Mouse (Mus musculus): Measurements from ENCODE around the gene Rbbp4. TPM values are rescaled to one million over a fixed set of nuclear protein-coding genes. Genes with fewer than 3 reads are reported as not detected.

Gene Rbbp4
- total RNA-seq, 1 experiment, result 81.2 TPM

GRCm38 (mm10) chr4:129292831-129293230 lies 42.3 kb downstream of the Rbbp4 start:
- H3K27ac ChIP-seq (ENCODE audit: insufficient read depth, low read depth, low read length, poor library complexity, severe bottlenecking), result no peak overlapping the region
- peak overlapping the region; percentile 32 to 54; a peak in 3 of 4 replicates for H3K4me3 ChIP-seq (ENCODE audit: insufficient read depth in 1 of 2, low read depth in 1 of 2, low read length in 2 of 2, poor library complexity in 1 of 2, severe bottlenecking in 1 of 2)
- in situ Hi-C loops (cut with MboI; ENCODE audit: low sequenced_read_pairs in 2 of 2, unreplicated experiment in 2 of 2), result no loop called here
- TF ChIP-seq ZNF384 (IDR thresholded peaks at IDR 0.05; ENCODE audit: low read depth, low read length), result no peak
- no peak for TF ChIP-seq MAFK (IDR thresholded peaks at IDR 0.05; ENCODE audit: insufficient read depth, low read depth, low read length)
- TF ChIP-seq ZC3H11A (IDR thresholded peaks at IDR 0.05; ENCODE audit: borderline replicate concordance, low read depth, low read length), result no peak
- TF ChIP-seq CHD2 (IDR thresholded peaks at IDR 0.05; ENCODE audit: low read depth, low read length), result no peak
- TF ChIP-seq HCFC1 (IDR thresholded peaks at IDR 0.05; ENCODE audit: borderline replicate concordance, insufficient read depth, low read length), result no peak
- no peak overlapping the region; the same call in 1 of the 2 replicates for H3K9ac ChIP-seq (ENCODE audit: insufficient read depth, low read depth, low read length, poor library complexity, severe bottlenecking)
- H3K4me1 ChIP-seq (ENCODE audit: control insufficient read depth in 2 of 2, insufficient read depth in 2 of 2, low read length in 2 of 2, poor library complexity in 1 of 2), result peaks cover 2 to 7% of the 10 kb centered on the region in 2 experiments; a peak in 3 of 4 replicates
- no peaks in the 10 kb centered on the region for H3K36me3 ChIP-seq (ENCODE audit: control insufficient read depth, insufficient read depth, low read length, poor library complexity, severe bottlenecking)
- no peak for DNase-seq (ENCODE audit: low read depth, low spot score)
- no peaks in the 10 kb centered on the region for H3K9me3 ChIP-seq (ENCODE audit: control insufficient read depth, insufficient read depth, low read depth, low read length)

DNA sequence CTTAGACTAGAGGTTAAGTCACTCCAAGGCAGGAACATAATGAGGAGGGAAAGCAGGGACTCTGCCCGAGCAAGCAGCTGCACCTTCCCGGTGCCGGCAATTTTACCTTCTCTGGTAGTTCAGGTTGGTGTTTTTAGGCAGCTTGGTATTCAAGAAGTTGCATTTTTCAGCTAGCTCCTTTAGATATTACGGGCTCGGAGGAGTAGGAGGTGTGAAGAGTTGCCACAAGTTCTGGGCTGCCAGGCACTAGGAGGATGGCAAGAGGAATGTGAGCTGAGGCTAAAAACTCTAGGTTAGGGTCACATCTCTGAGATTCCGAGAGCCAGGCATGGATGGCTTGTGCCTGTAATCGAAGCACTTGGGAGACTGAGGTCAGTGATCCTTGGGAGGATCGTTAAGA lies 45.5 kb downstream of the Rbbp4 start:
- Histone ChIP-seq H3K9me3 (ENCODE audit: control insufficient read depth, insufficient read depth, low read depth, low read length) (no peaks in the 10 kb centered on the region), H3K4me3 (ENCODE audit: insufficient read depth in 1 of 2, low read depth in 1 of 2, low read length in 2 of 2, poor library complexity in 1 of 2, severe bottlenecking in 1 of 2) (no peak overlapping the region), H3K9ac (ENCODE audit: insufficient read depth, low read depth, low read length, poor library complexity, severe bottlenecking) (no peak overlapping the region), H3K27ac (ENCODE audit: insufficient read depth, low read depth, low read length, poor library complexity, severe bottlenecking) (no peak overlapping the region), H3K36me3 (ENCODE audit: control insufficient read depth, insufficient read depth, low read length, poor library complexity, severe bottlenecking) (no peaks in the 10 kb centered on the region), H3K4me1 (ENCODE audit: control insufficient read depth in 2 of 2, insufficient read depth in 2 of 2, low read length in 2 of 2, poor library complexity in 1 of 2) (peaks cover 0 to 13% of the 10 kb centered on the region in 2 experiments; a peak in 2 of 4 replicates)
- DNase-seq (ENCODE audit: low read depth, low spot score), result no peak
- in situ Hi-C loops (cut with MboI; ENCODE audit: low sequenced_read_pairs in 2 of 2, unreplicated experiment in 2 of 2), result no loop called here
- no peak for TF ChIP-seq MAFK (IDR thresholded peaks at IDR 0.05; ENCODE audit: insufficient read depth, low read depth, low read length)
- TF ChIP-seq ZNF384 (IDR thresholded peaks at IDR 0.05; ENCODE audit: low read depth, low read length), result no peak
- TF ChIP-seq CHD2 (IDR thresholded peaks at IDR 0.05; ENCODE audit: low read depth, low read length), result no peak
- TF ChIP-seq ZC3H11A (IDR thresholded peaks at IDR 0.05; ENCODE audit: borderline replicate concordance, low read depth, low read length), result no peak
- TF ChIP-seq HCFC1 (IDR thresholded peaks at IDR 0.05; ENCODE audit: borderline replicate concordance, insufficient read depth, low read length), result no peak

- no peaks in the 10 kb centered on the region for H3K9me3 ChIP-seq (ENCODE audit: control insufficient read depth, insufficient read depth, low read depth, low read length)
- peak overlapping the region in 1 of 2 experiments; percentile 77; a peak in 2 of 4 replicates for H3K4me3 ChIP-seq (ENCODE audit: insufficient read depth in 1 of 2, low read depth in 1 of 2, low read length in 2 of 2, poor library complexity in 1 of 2, severe bottlenecking in 1 of 2)
- DNase-seq (ENCODE audit: low read depth, low spot score), result no peak
- no peaks in the 10 kb centered on the region for H3K36me3 ChIP-seq (ENCODE audit: control insufficient read depth, insufficient read depth, low read length, poor library complexity, severe bottlenecking)
- no peak overlapping the region for H3K9ac ChIP-seq (ENCODE audit: insufficient read depth, low read depth, low read length, poor library complexity, severe bottlenecking)
- peaks cover 0 to 12% of the 10 kb centered on the region in 2 experiments; a peak in 2 of 4 replicates for H3K4me1 ChIP-seq (ENCODE audit: control insufficient read depth in 2 of 2, insufficient read depth in 2 of 2, low read length in 2 of 2, poor library complexity in 1 of 2)
- H3K27ac ChIP-seq (ENCODE audit: insufficient read depth, low read depth, low read length, poor library complexity, severe bottlenecking), result no peak overlapping the region
- in situ Hi-C loops (cut with MboI; ENCODE audit: low sequenced_read_pairs in 2 of 2, unreplicated experiment in 2 of 2), result no loop called here
- no peak for TF ChIP-seq CHD2 (IDR thresholded peaks at IDR 0.05; ENCODE audit: low read depth, low read length)
- no peak for TF ChIP-seq ZC3H11A (IDR thresholded peaks at IDR 0.05; ENCODE audit: borderline replicate concordance, low read depth, low read length)
- TF ChIP-seq ZNF384 (IDR thresholded peaks at IDR 0.05; ENCODE audit: low read depth, low read length), result no peak
Observed at GRCm38 (mm10) chr4:129288067-129288466, 47.1 kb downstream of the Rbbp4 start.

DNA sequence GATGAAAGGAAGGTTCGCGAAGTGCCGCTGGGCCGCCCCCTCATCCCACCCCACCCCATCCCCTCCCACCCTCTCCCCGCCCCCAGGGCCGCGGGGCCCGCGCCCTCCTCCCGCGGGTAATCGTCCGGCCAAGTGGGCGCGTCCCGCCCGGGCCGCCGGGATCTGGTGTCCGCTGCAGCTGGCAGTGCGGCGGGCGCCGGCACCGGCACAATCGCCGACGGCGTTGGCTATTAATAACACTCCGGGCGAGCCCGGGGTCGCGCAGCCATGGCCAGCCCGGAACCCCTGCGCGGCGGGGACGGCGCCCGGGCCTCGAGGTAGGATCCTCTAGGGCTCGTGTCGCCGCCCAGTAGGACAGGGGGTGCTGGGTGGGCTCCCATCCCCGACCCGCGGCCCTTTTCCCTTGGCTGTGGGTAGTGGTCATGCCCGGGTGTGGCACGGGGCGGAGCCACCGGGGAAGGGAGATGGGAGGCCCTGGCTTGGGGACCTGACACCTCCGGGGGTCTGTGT lies 47.6 kb downstream of the Rbbp4 start, which contains the start of gene Sync:
Sync (plus strand) TSS at position 146 of the 510 bp plus-strand sequence.
- no peak for DNase-seq (ENCODE audit: low read depth, low spot score)
- no peaks in the 10 kb centered on the region for H3K9me3 ChIP-seq (ENCODE audit: control insufficient read depth, insufficient read depth, low read depth, low read length)
- in situ Hi-C loops (cut with MboI; ENCODE audit: low sequenced_read_pairs in 2 of 2, unreplicated experiment in 2 of 2), result no loop called here
- peaks cover 0 to 8% of the 10 kb centered on the region in 2 experiments; a peak in 2 of 4 replicates for H3K4me1 ChIP-seq (ENCODE audit: control insufficient read depth in 2 of 2, insufficient read depth in 2 of 2, low read length in 2 of 2, poor library complexity in 1 of 2)
- H3K4me3 ChIP-seq (ENCODE audit: insufficient read depth in 1 of 2, low read depth in 1 of 2, low read length in 2 of 2, poor library complexity in 1 of 2, severe bottlenecking in 1 of 2), result peak within 1 kb of the TSS; percentile 71 to 77
- H3K36me3 ChIP-seq (ENCODE audit: control insufficient read depth, insufficient read depth, low read length, poor library complexity, severe bottlenecking), result no peaks in the 10 kb centered on the region
- H3K27ac ChIP-seq (ENCODE audit: insufficient read depth, low read depth, low read length, poor library complexity, severe bottlenecking), result no peak within 1 kb of the TSS
- TF ChIP-seq CHD2 (IDR thresholded peaks at IDR 0.05; ENCODE audit: low read depth, low read length) (no peak), HCFC1 (IDR thresholded peaks at IDR 0.05; ENCODE audit: borderline replicate concordance, insufficient read depth, low read length) (no peak), MAFK (IDR thresholded peaks at IDR 0.05; ENCODE audit: insufficient read depth, low read depth, low read length) (no peak), ZC3H11A (IDR thresholded peaks at IDR 0.05; ENCODE audit: borderline replicate concordance, low read depth, low read length) (no peak), ZNF384 (IDR thresholded peaks at IDR 0.05; ENCODE audit: low read depth, low read length) (no peak)
- H3K9ac ChIP-seq (ENCODE audit: insufficient read depth, low read depth, low read length, poor library complexity, severe bottlenecking), result peak within 1 kb of the TSS; percentile 58
